Mouse (Mus musculus): Measurements from ENCODE around the gene Mylk4. TPM values are rescaled to one million over a fixed set of nuclear protein-coding genes. Genes with fewer than 3 reads are reported as not detected.

Gene Mylk4
- polyA plus RNA-seq, 1 experiment from 2014 or later: 0.44 TPM

GRCm38 (mm10) chr13:32706651-32707288, 77.0 kb downstream of the Mylk4 start:
- H3K9ac ChIP-seq: no peak overlapping the region
- 52% methylated on average over 10 of the region's 10 CpGs for WGBS (ENCODE audit: insufficient replicate concordance)
- H3K4me3 ChIP-seq (replicated peaks): no peak overlapping the region
- no peaks in the 10 kb centered on the region for H3K36me3 ChIP-seq (replicated peaks)
- H3K9me3 ChIP-seq (replicated peaks): no peaks in the 10 kb centered on the region
- H3K4me2 ChIP-seq: no peak overlapping the region
- H3K27me3 ChIP-seq: no peaks in the 10 kb centered on the region
- no peak overlapping the region for H3K27ac ChIP-seq (replicated peaks)
- ATAC-seq (ENCODE audit: insufficient read depth): no peak; the same call in 1 of the 2 replicates
- H3K4me1 ChIP-seq (replicated peaks): no peaks in the 10 kb centered on the region

- WGBS (ENCODE audit: insufficient replicate concordance): 52% methylated on average over 1 of the region's 1 CpGs
- no peak for ATAC-seq (ENCODE audit: insufficient read depth)
- H3K9ac ChIP-seq: no peak overlapping the region
Measured at GRCm38 (mm10) chr13:32705315-32705714, 78.4 kb downstream of the Mylk4 start.

GRCm38 (mm10) chr13:32704911-32705310, 78.8 kb downstream of the Mylk4 start:
- WGBS (ENCODE audit: insufficient replicate concordance): 57% methylated on average over 2 of the region's 2 CpGs
- no peaks in the 10 kb centered on the region for H3K9me3 ChIP-seq (replicated peaks)
- no peak overlapping the region for H3K4me3 ChIP-seq (replicated peaks)
- H3K27ac ChIP-seq (replicated peaks): no peak overlapping the region
- no peaks in the 10 kb centered on the region for H3K36me3 ChIP-seq (replicated peaks)
- H3K4me1 ChIP-seq (replicated peaks): no peaks in the 10 kb centered on the region
- H3K9ac ChIP-seq: no peak overlapping the region
- ATAC-seq (ENCODE audit: insufficient read depth): no peak
- no peak overlapping the region for H3K4me2 ChIP-seq
- H3K27me3 ChIP-seq: no peaks in the 10 kb centered on the region

More at GRCm38 (mm10) chr13:32705315-32705714, 78.4 kb downstream of the Mylk4 start:
- H3K27me3 ChIP-seq: no peaks in the 10 kb centered on the region
- no peaks in the 10 kb centered on the region for H3K4me1 ChIP-seq (replicated peaks)
- no peaks in the 10 kb centered on the region for H3K9me3 ChIP-seq (replicated peaks)
- no peak overlapping the region for H3K4me2 ChIP-seq
- H3K36me3 ChIP-seq (replicated peaks): no peaks in the 10 kb centered on the region
- no peak overlapping the region for H3K27ac ChIP-seq (replicated peaks)
- H3K4me3 ChIP-seq (replicated peaks): no peak overlapping the region

GRCm38 (mm10) chr13:32701564-32701963, 82.2 kb downstream of the Mylk4 start:
- Histone ChIP-seq H3K4me1 (replicated peaks) (no peaks in the 10 kb centered on the region), H3K9me3 (replicated peaks) (no peaks in the 10 kb centered on the region), H3K36me3 (replicated peaks) (no peaks in the 10 kb centered on the region), H3K27ac (replicated peaks) (no peak overlapping the region), H3K27me3 (no peaks in the 10 kb centered on the region), H3K4me3 (replicated peaks) (no peak overlapping the region), H3K9ac (no peak overlapping the region), H3K4me2 (no peak overlapping the region)
- no peak for ATAC-seq (ENCODE audit: insufficient read depth)
- WGBS (ENCODE audit: insufficient replicate concordance): 30% methylated on average over 1 of the region's 1 CpGs

GRCm38 (mm10) chr13:32699376-32699775, 84.4 kb downstream of the Mylk4 start:
- Histone ChIP-seq H3K4me1 (replicated peaks) (no peaks in the 10 kb centered on the region), H3K9me3 (replicated peaks) (no peaks in the 10 kb centered on the region), H3K4me3 (replicated peaks) (no peak overlapping the region), H3K36me3 (replicated peaks) (no peaks in the 10 kb centered on the region), H3K27ac (replicated peaks) (no peak overlapping the region), H3K27me3 (no peaks in the 10 kb centered on the region), H3K9ac (no peak overlapping the region), H3K4me2 (no peak overlapping the region)
- no peak for ATAC-seq (ENCODE audit: insufficient read depth)
- WGBS (ENCODE audit: insufficient replicate concordance): 52% methylated on average over 1 of the region's 1 CpGs

GRCm38 (mm10) chr13:32698956-32699355, 84.8 kb downstream of the Mylk4 start:
- H3K36me3 ChIP-seq (replicated peaks): no peaks in the 10 kb centered on the region
- H3K4me2 ChIP-seq: no peak overlapping the region
- H3K9ac ChIP-seq: no peak overlapping the region
- H3K4me1 ChIP-seq (replicated peaks): no peaks in the 10 kb centered on the region
- WGBS (ENCODE audit: insufficient replicate concordance): 65% methylated on average over 3 of the region's 3 CpGs
- H3K9me3 ChIP-seq (replicated peaks): no peaks in the 10 kb centered on the region
- H3K27me3 ChIP-seq: no peaks in the 10 kb centered on the region
- ATAC-seq (ENCODE audit: insufficient read depth): no peak
- no peak overlapping the region for H3K27ac ChIP-seq (replicated peaks)
- H3K4me3 ChIP-seq (replicated peaks): no peak overlapping the region

GRCm38 (mm10) chr13:32693886-32694455, 89.8 kb downstream of the Mylk4 start:
- 66% methylated on average over 6 of the region's 6 CpGs for WGBS (ENCODE audit: insufficient replicate concordance)
- no peaks in the 10 kb centered on the region for H3K27me3 ChIP-seq
- no peak for ATAC-seq (ENCODE audit: insufficient read depth)
- H3K9me3 ChIP-seq (replicated peaks): no peaks in the 10 kb centered on the region
- no peaks in the 10 kb centered on the region for H3K4me1 ChIP-seq (replicated peaks)
- no peak overlapping the region for H3K9ac ChIP-seq
- H3K4me2 ChIP-seq: no peak overlapping the region
- no peak overlapping the region for H3K4me3 ChIP-seq (replicated peaks)
- no peaks in the 10 kb centered on the region for H3K36me3 ChIP-seq (replicated peaks)
- no peak overlapping the region for H3K27ac ChIP-seq (replicated peaks)

- Histone ChIP-seq H3K9me3 (replicated peaks) (no peaks in the 10 kb centered on the region), H3K27me3 (no peaks in the 10 kb centered on the region), H3K27ac (replicated peaks) (no peak overlapping the region), H3K9ac (no peak overlapping the region), H3K4me3 (replicated peaks) (no peak overlapping the region), H3K4me1 (replicated peaks) (no peaks in the 10 kb centered on the region), H3K36me3 (replicated peaks) (no peaks in the 10 kb centered on the region), H3K4me2 (no peak overlapping the region)
- no peak for ATAC-seq (ENCODE audit: insufficient read depth)
- 35% methylated on average over 1 of the region's 1 CpGs for WGBS (ENCODE audit: insufficient replicate concordance)
Measured at GRCm38 (mm10) chr13:32692563-32692962, 91.2 kb downstream of the Mylk4 start.

- no peak overlapping the region for H3K4me3 ChIP-seq (replicated peaks)
- H3K9ac ChIP-seq: no peak overlapping the region
- no peaks in the 10 kb centered on the region for H3K9me3 ChIP-seq (replicated peaks)
- no peak for ATAC-seq (ENCODE audit: insufficient read depth)
- WGBS (ENCODE audit: insufficient replicate concordance): 49% methylated on average over 3 of the region's 3 CpGs
- no peaks in the 10 kb centered on the region for H3K4me1 ChIP-seq (replicated peaks)
- no peaks in the 10 kb centered on the region for H3K27me3 ChIP-seq
- H3K36me3 ChIP-seq (replicated peaks): no peaks in the 10 kb centered on the region
- H3K4me2 ChIP-seq: no peak overlapping the region
- no peak overlapping the region for H3K27ac ChIP-seq (replicated peaks)
Measured at GRCm38 (mm10) chr13:32690279-32690678, 93.5 kb downstream of the Mylk4 start.

- no peaks in the 10 kb centered on the region for H3K36me3 ChIP-seq (replicated peaks)
- no peak overlapping the region for H3K9ac ChIP-seq
- no peaks in the 10 kb centered on the region for H3K9me3 ChIP-seq (replicated peaks)
- no peaks in the 10 kb centered on the region for H3K4me1 ChIP-seq (replicated peaks)
- no peaks in the 10 kb centered on the region for H3K27me3 ChIP-seq
- no peak for ATAC-seq (ENCODE audit: insufficient read depth)
- no peak overlapping the region for H3K27ac ChIP-seq (replicated peaks)
- H3K4me3 ChIP-seq (replicated peaks): no peak overlapping the region
- H3K4me2 ChIP-seq: no peak overlapping the region
- WGBS (ENCODE audit: insufficient replicate concordance): 36% methylated on average over 12 of the region's 12 CpGs
Measured at GRCm38 (mm10) chr13:32680868-32681515, 102.8 kb downstream of the Mylk4 start.

GRCm38 (mm10) chr13:32680121-32680551, 103.6 kb downstream of the Mylk4 start:
- H3K4me3 ChIP-seq (replicated peaks): no peak overlapping the region
- 63% methylated on average over 12 of the region's 12 CpGs for WGBS (ENCODE audit: insufficient replicate concordance)
- H3K27ac ChIP-seq (replicated peaks): no peak overlapping the region
- no peak overlapping the region for H3K9ac ChIP-seq
- no peaks in the 10 kb centered on the region for H3K27me3 ChIP-seq
- no peaks in the 10 kb centered on the region for H3K9me3 ChIP-seq (replicated peaks)
- H3K36me3 ChIP-seq (replicated peaks): no peaks in the 10 kb centered on the region
- H3K4me1 ChIP-seq (replicated peaks): no peaks in the 10 kb centered on the region
- H3K4me2 ChIP-seq: no peak overlapping the region
- ATAC-seq (ENCODE audit: insufficient read depth): no peak

Measured in liver, embryonic 15.5 days (tissue).